Mouse (Mus musculus): ENCODE results near the gene Tjp3.

Gene Tjp3

DNA sequence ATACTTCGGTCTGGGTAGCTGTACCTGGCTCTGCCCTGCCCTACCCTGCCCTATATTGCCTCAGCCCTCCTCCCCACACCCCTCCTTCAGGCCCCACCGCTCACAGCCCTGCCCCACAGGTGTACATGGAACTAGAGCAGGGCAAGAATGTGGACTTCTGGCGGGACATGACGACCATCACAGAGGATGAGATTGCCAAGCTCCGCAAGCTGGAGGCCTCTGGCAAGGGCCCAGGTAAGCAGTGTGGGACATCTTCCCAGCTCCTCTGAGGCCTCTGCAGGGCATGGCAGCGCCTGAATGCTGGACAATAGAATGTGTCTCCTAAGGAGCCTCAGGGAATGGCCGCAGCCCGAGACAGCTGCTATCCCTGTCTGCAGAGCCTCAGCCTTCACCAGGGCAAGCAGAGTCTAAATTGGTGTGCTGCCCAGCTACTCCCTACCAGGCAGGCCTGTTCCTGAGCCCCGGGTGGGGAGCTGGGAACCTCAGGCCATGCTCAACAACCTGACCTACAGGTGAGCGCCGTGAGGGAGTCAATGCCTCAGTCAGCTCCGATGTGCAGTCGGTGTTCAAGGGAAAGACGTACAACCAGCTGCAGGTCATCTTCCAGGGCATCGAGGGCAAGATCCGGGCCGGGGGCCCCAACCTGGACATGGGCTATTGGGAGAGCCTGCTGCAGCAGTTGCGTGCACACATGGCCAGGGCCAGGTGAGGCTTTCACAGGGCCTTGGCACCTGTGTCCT is 32.6 kb upstream of the Tjp3 start:
- ChIA-PET POLR2A (interaction anchor here in 2 of 4 experiments (0.8 to 2.7 kb wide), 9 partner anchors 10 to 84 kb away, joined by 3 to 11 read pairs (median 4); partner anchors contain the start of gene Hmg20b (in 1 of the 2)), CTCF (interaction anchor here in 3 of 4 experiments (1.3 to 2.0 kb wide), 4 partner anchors 15 to 35 kb away, joined by 5 to 8 read pairs (median 6); partner anchors contain the start of gene Pip5k1c (in 1 of the 3))

DNA sequence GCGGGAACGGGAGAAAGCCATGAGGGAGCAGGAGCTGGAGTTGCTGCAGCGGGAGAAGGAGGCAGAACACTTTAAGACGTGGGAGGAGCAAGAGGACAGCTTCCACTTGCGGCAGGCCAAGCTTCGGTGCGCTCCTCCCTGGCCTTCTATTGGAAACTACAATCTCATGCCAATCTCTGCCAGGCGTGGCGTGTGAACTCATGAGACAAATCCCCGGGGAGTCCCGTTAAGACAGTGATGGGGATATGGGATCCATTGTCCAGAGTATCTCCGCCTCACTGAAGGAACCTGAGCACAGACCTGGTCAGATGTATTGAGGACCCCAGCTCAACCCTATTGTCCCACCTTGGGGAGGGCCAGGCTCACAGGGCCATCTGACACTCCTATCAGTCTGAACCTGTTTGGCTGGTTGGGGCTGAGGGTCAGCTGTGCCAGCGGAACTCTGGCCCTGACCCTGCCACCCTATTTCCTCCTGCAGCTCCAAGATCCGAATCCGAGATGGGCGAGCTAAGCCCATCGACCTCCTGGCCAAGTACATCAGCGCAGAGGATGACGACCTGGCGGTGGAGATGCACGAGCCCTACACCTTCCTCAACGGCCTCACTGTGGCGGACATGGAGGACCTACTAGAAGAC is 31.9 kb upstream of the Tjp3 start:
- POLR2A ChIA-PET: interaction anchor here (0.5 to 2.7 kb wide), 30 partner anchors 9 to 1100 kb away, joined by 3 to 14 read pairs (median 3); partner anchors contain the start of genes Tjp3 (in 2 of the 4), Gipc3 (in 1 of the 4), Hmg20b (in 1 of the 4) and Pip5k1c (in 1 of the 4)

DNA sequence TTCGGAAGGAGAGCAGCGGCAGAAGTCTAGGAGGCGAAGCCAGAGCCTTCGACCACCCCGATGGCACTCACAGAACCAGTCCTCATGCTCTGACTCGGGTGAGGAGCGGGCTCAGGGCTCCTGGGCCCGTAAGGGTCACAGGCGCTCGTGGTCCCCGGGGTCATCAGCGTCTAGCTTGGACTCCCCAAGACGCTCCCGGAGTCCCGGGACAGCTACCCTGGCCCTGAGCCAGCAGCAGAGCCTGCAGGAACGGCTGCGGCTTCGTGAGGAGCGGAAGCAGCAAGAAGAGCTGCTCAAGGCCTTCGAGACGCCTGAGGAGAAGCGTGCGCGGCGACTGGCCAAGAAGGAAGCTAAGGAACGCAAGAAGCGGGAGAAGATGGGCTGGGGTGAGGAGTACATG is 31.1 kb upstream of the Tjp3 start:
- ChIA-PET POLR2A (interaction anchor here (0.5 to 2.7 kb wide), 22 partner anchors 10 to 1099 kb away, joined by 3 to 11 read pairs (median 3); partner anchors contain the start of genes Gipc3 (in 1 of the 4) and Pip5k1c (in 1 of the 4)), CTCF (interaction anchor here (0.5 to 2.0 kb wide), 9 partner anchors 8 to 30 kb away, joined by 3 to 8 read pairs (median 5); partner anchors contain the start of gene Pip5k1c (in 1 of the 4))

More for the DNA sequence above, 31.9 kb upstream of the Tjp3 start:
- CTCF ChIA-PET: interaction anchor here (0.5 to 2.0 kb wide), 9 partner anchors 16 to 362 kb away, joined by 3 to 9 read pairs (median 5); partner anchors contain the start of gene Pip5k1c (in 1 of the 4)

DNA sequence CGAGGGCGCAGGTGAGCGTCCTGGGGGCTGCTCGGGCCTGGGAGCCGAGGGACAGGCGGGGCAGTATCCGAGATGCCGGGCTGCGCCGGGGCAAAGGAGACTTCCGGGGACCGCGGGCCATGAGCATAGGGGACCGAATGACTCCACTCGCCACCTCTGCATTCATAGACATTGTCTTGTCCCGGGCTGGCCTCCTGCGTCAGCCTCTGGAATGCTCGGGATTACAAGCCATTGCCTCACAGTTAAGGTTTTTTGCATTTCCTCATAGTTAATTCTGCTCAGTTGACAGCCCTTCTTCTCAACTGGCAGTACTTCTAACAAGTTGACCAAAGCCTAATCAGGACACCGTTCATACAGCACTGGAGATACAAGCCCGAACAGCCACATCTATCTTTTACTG is 30.1 kb upstream of the Tjp3 start:
- CTCF ChIA-PET: interaction anchor here in 3 of 4 experiments (0.7 to 2.9 kb wide), 13 partner anchors 16 to 375 kb away, joined by 3 to 57 read pairs (median 6); partner anchors contain the start of genes Gipc3 (in 1 of the 3), Hmg20b (in 1 of the 3), Pip5k1c (in 1 of the 3) and Tjp3 (in 1 of the 3)
- POLR2A ChIA-PET: interaction anchor here (0.5 to 3.3 kb wide), 65 partner anchors 8 to 391 kb away, joined by 3 to 89 read pairs (median 8); partner anchors contain the start of genes Pip5k1c (in 4 of the 4), Dohh (in 2 of the 4), Gm48551 (in 2 of the 4) and Tjp3 (in 2 of the 4)

DNA sequence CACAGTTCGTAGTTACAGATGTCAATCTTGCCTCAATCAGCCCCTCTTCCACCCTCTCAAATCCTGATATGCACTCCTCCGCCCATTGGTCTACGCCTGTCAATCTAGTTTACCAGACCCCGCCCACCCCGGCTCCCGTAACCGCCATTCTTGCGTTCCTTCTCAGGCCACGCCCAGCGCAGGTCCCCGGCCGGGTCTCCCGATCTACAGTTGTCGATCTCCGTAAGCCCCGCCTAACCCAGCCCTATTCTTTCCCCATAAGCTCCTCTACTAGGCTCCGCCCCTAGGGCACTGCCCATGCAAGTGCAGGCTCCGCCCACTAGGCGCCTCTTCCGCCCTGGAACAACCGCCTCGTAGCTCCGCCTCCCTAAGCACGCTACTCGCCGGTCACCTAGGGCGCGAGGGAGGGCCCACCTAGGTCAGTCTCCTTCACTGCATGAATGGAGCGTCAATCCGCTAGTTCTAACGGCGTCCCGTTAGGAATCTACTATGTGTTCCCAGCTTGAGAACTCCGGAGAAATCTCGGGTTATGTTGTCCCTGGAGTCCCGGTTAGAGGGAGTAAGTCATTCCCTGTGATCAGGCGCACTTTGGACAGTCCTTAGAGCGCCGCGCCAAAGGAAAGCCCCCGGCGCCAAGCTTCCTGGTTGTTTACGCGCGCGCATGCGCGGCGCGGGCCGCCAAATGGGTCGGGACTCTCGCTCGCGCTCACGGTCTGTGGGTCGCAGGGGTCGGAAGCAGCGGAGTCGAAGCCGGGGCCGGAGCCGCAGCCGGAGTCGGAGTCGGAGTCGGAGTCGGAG is 29.4 kb upstream of the Tjp3 start, which contains the start of gene Cactin:
Cactin (plus strand) TSS at position 554 of the 798 bp plus-strand sequence.
- POLR2A ChIA-PET: interaction anchor here (0.5 to 3.3 kb wide), 144 partner anchors 9 to 1267 kb away, joined by 3 to 89 read pairs (median 5); partner anchors contain the start of genes Pip5k1c (in 4 of the 4), Fzr1 (in 3 of the 4), 4930404N11Rik (in 2 of the 4) and Atcay (in 2 of the 4)
- CTCF ChIA-PET: interaction anchor here (0.5 to 2.9 kb wide), 49 partner anchors 9 to 577 kb away, joined by 3 to 57 read pairs (median 4); partner anchors contain the start of genes Pip5k1c (in 3 of the 4), Hmg20b (in 2 of the 4), Tjp3 (in 2 of the 4) and Celf5 (in 1 of the 4)

DNA sequence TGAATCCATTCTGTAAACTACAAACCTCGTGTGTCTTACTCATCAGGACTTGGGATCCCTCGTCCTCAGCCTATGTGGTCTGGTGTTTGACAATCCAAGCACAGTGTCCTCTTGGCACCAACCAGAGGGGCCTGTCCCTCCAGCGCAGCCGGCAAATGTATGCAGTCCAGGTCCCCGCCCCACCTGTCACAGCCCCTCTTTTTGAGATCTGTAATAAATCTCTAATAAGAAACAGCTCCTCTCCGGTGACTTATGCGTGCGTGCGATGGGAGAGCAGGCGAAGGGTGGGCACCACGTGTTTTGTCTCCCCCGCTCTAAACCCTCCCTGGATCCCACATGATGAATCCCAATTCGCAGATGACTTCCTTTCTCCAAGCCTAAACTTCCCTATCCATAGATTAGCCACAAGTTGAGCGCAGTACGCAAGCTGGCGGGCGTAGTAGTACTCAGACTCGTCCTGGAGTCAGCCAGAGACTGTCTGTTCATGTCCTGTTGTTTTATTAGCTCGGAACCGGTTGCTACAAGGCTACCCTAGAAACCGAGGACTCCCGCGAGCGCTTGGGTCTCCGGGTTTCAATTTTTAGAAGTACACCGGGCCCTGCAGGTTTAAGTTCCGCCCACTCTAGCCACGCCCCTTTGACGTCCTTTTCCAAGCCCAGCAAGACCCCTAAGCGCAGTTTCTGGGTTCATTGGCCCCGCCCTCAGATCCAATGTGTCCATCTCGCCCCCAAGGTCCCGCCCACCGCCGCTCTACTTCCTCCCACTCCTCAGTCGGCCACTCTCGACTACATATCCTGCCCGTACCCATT is 28.6 kb upstream of the Tjp3 start:
- CTCF ChIA-PET: interaction anchor here (0.7 to 2.9 kb wide), 43 partner anchors 10 to 302 kb away, joined by 3 to 57 read pairs (median 4); partner anchors contain the start of genes Pip5k1c (in 3 of the 4), Hmg20b (in 2 of the 4), Tjp3 (in 2 of the 4) and Celf5 (in 1 of the 4)
- POLR2A ChIA-PET: interaction anchor here (0.5 to 3.3 kb wide), 133 partner anchors 10 to 1267 kb away, joined by 3 to 89 read pairs (median 5); partner anchors contain the start of genes Pip5k1c (in 4 of the 4), Fzr1 (in 3 of the 4), 4930404N11Rik (in 2 of the 4) and Dohh (in 2 of the 4)

DNA sequence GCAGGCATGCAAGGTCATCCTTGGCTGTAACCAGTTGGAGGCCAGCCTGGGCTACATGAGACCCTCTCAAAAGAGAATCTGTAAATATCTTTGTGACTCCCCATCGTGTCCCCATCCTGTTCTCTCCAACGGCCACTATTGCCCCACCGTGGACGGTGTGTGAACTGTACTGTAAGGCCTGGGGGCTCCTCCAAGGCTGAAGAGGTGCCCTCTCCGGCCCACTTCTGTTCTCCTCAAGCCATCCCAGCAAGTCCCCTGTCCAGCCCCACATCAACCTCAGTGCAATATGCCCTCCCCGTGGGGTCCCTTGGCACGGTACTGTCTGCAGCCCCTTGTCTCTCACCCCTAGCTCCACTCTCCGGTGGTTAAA is 27.9 kb upstream of the Tjp3 start:
- CTCF ChIA-PET: interaction anchor here in 2 of 4 experiments (1.0 to 2.9 kb wide), 6 partner anchors 22 to 78 kb away, joined by 3 to 57 read pairs (median 18); partner anchors contain the start of genes Pip5k1c (in 2 of the 2) and Tjp3 (in 1 of the 2)
- POLR2A ChIA-PET: interaction anchor here in 3 of 4 experiments (1.0 to 3.3 kb wide), 22 partner anchors 9 to 126 kb away, joined by 3 to 89 read pairs (median 14); partner anchors contain the start of genes Pip5k1c (in 3 of the 3), Tjp3 (in 2 of the 3), Apba3 (in 1 of the 3) and Gipc3 (in 1 of the 3)

DNA sequence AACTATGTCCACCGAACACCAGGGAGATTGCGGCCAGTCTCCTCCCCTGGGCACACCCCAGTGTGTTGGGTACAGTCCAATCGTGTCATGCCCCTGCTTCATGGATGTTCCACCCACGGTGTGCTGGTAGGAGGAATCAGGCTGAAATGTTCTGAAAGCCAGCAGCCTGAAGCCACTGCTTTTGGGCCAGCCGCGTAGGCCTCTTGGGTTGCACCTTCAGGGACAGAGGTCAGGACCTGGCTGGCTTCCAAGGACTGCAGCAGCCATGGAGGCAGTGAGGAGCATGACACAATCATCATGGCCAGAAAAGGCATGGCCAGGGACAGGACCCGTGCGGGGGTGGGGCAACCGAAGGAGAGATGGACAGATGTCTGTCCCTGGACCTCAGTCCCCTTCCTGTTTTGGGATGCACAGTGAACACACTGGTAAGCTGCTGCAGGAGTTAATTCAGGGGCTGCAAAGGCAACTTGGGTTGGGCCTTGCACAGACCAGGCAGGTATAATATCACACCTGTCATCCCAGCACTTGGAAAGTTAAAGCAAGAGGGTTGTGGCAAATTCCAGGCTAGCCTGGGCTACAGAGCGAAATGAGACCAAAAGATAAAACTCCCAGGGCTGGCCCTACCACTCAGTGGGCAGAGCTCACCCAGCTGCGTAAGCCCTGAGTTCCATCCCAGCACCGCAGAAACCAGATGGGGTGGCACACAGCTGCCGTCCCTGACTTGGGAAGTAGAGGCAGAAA is 27.4 kb upstream of the Tjp3 start:
- POLR2A ChIA-PET: interaction anchor here in 2 of 4 experiments (1.0 to 9.8 kb wide), 14 partner anchors 13 to 125 kb away, joined by 3 to 89 read pairs (median 19); partner anchors contain the start of genes Pip5k1c (in 2 of the 2), Tjp3 (in 2 of the 2), Apba3 (in 1 of the 2) and Mrpl54 (in 1 of the 2)
- CTCF ChIA-PET: interaction anchor here in 2 of 4 experiments (1.0 to 4.5 kb wide), 6 partner anchors 13 to 29 kb away, joined by 3 to 85 read pairs (median 24); partner anchors contain the start of genes Pip5k1c (in 2 of the 2) and Tjp3 (in 1 of the 2)

DNA sequence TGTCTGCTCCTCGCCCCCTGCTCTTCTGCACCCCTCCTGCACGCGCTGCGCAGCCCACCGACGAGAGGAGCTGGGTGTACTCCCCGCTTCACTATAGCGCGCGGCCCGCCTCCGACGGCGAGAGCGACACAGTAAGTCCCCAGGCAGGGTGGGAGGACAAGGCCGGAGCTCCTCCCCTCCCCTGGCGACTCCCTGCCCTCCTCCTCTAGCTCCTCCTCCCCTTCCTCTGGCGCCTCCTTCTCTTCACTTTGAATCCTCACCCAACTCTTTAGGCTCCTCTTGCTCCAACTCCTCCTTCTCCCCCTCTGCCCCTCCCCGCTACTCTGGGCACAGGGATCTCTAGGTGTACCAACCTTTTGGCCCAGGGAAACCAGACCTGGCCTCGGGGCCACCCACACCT is 25.9 kb upstream of the Tjp3 start:
- CTCF ChIA-PET: interaction anchor here (0.5 to 4.5 kb wide), 44 partner anchors 10 to 356 kb away, joined by 3 to 85 read pairs (median 4); partner anchors contain the start of genes Pip5k1c (in 4 of the 4), Tjp3 (in 3 of the 4), Celf5 (in 2 of the 4) and Atcay (in 1 of the 4)

DNA sequence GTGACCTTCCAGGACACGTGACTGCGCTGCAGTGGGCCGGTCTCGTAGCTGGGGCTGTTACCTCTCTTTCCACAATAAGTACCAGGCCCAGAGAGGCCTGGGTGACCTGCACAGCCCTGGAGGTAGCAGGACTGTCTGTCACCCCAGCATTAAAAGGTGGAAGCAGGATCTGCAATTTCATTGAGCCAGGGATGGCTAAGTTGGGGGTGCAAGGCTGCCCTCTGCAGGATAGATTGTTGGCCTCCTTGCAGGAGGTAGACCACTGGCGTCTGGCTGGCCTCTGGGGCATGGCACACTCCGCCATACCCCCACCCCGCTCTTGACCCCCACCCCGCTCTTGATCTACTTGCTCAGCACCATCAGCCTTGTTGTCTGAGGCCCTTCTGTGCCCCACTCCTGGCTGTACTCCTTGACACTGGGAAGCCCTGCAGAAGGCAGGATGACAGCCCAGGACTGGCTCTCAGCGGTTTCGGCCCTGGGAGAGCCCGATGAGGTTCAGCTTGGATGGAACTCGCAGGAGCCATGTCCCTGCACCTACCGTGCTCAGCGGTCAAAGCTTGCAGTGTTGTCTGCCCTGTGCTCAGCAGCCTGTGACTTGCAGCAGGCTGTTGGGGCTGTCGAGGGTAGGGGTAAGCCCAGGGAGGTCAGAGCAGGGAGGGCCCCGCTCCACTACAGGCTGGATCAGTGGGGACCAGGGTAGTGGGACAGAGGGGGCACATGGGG is 25.1 kb upstream of the Tjp3 start:
- ChIA-PET POLR2A (interaction anchor here in 3 of 4 experiments (0.6 to 9.8 kb wide), 51 partner anchors 9 to 1306 kb away, joined by 3 to 85 read pairs (median 4); partner anchors contain the start of genes Pip5k1c (in 3 of the 3), Tjp3 (in 2 of the 3), 1190007I07Rik (in 1 of the 3) and Csnk1g2 (in 1 of the 3)), CTCF (interaction anchor here (0.6 to 4.5 kb wide), 39 partner anchors 9 to 355 kb away, joined by 3 to 85 read pairs (median 4); partner anchors contain the start of genes Pip5k1c (in 4 of the 4), Tjp3 (in 3 of the 4), Celf5 (in 2 of the 4) and Atcay (in 1 of the 4))

More for the DNA sequence above, 25.9 kb upstream of the Tjp3 start:
- POLR2A ChIA-PET: interaction anchor here in 3 of 4 experiments (0.6 to 9.8 kb wide), 60 partner anchors 9 to 1306 kb away, joined by 3 to 85 read pairs (median 4); partner anchors contain the start of genes Pip5k1c (in 3 of the 3), Tjp3 (in 2 of the 3), 1190007I07Rik (in 1 of the 3) and 4930404N11Rik (in 1 of the 3)

DNA sequence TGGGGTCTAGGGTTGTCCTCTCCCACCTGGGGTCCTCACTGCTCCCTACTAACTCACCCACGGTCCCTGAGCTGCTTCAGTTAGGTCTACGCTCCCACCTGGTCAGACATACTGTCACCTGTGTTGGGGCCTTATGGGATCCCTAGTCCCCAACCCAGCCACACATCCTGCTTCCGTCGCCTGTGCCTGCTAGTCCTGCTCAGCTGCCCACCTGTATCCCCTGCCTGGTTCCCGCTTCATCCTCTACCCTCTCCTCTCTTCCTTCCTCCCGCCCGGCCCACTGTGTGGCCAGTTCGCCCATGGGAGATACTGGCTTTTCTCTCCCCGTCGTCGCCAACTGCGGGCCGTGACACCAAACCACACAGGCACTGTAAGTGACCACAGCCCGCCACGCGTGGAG is 24.2 kb upstream of the Tjp3 start:
- ChIA-PET CTCF (interaction anchor here in 3 of 4 experiments (0.9 to 4.5 kb wide), 5 partner anchors 10 to 23 kb away, joined by 3 to 85 read pairs (median 6); partner anchors contain the start of genes Pip5k1c (in 2 of the 3) and Tjp3 (in 1 of the 3)), POLR2A (interaction anchor here in 3 of 4 experiments (0.6 to 9.8 kb wide), 7 partner anchors 9 to 191 kb away, joined by 4 to 85 read pairs (median 12); partner anchors contain the start of genes Pip5k1c (in 1 of the 3) and Tjp3 (in 1 of the 3))

DNA sequence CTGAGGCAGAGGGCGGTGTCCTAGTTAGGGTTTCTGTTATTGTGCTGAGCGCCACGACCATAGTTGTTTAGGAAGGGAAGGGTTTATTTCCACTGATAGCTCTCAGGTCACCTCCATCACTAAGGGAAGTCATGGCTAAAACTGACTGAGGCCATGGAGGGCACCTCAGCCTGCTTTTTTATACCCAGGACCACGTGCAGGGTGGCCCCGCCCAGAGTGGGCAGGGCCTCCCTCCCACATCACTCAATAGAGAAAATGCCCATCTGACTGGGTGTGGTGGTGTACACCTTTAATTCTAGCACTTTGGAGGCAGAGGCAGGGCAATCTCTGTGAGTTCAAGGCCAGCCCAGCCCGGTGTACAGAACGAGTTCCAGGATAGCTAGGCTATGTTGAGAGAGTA is 22.8 kb upstream of the Tjp3 start:
- ChIA-PET POLR2A (interaction anchor here in 3 of 4 experiments (1.0 to 9.8 kb wide), 6 partner anchors 9 to 123 kb away, joined by 3 to 85 read pairs (median 4); partner anchors contain the start of genes Pip5k1c (in 2 of the 3) and Tjp3 (in 1 of the 3)), CTCF (interaction anchor here in 3 of 4 experiments (0.6 to 4.5 kb wide), 5 partner anchors 8 to 50 kb away, joined by 3 to 85 read pairs (median 3); partner anchors contain the start of genes Pip5k1c (in 1 of the 3) and Tjp3 (in 1 of the 3))

DNA sequence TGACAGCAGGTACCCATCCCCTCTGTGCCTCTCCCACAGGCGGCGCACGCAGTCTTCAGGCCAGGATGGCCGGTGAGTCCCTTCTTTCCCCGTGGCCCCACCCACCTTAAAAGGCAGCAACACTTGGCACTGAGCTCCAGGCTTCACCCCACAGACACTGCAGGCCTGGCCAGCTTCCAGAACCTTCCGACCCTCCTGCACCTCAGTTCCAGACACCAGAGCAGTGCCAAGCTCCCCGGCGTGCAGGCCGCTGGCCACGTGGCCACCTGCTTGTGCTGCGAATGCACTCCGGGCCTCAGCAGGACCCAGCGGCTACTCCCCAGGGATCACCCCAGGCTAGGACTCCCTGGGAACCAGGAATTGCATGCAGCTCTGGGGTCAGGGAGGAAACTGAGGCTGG is 22.2 kb upstream of the Tjp3 start:
- CTCF ChIA-PET: interaction anchor here in 2 of 4 experiments (0.6 to 1.7 kb wide), 3 partner anchors 8 to 50 kb away, joined by 3 to 10 read pairs (median 3); no protein-coding TSS in a partner anchor
- POLR2A ChIA-PET: interaction anchor here in 3 of 4 experiments (0.9 to 9.8 kb wide), 5 partner anchors 8 to 21 kb away, joined by 3 to 85 read pairs (median 3); partner anchors contain the start of genes Pip5k1c (in 3 of the 3) and Tjp3 (in 1 of the 3)
